Mouse (Mus musculus) gastrocnemius, postnatal 4 days (tissue): ENCODE measurements around the gene Lix1l. TPM values are rescaled to one million over a fixed set of nuclear protein-coding genes. Genes with fewer than 3 reads are reported as not detected.
A peak's percentile ranks its signal among the peaks of the same experiment; 100 is the strongest.
"Not testable (repeated sequence)": the region's sequence is repeated elsewhere in the genome, so short reads cannot be mapped to it uniquely, and the experiment has no call there.

Experiments used
- DNase-seq, 2 experiments: peaks; one replicate each; pipeline ENCODE4 v3.0.0; 2021 to 2022; ENCODE audit warnings: low spot score in 2 of 2, mixed read lengths in 2 of 2
- total RNA-seq, 2 experiments: library from RNA; stranded (reverse); gene quantifications; 2 replicates each; pipeline ENCODE4 v1.2.3; 2021

Gene Lix1l
- total RNA-seq, 2 experiments from 2014 or later = 41.8 to 42.9 TPM

DNA sequence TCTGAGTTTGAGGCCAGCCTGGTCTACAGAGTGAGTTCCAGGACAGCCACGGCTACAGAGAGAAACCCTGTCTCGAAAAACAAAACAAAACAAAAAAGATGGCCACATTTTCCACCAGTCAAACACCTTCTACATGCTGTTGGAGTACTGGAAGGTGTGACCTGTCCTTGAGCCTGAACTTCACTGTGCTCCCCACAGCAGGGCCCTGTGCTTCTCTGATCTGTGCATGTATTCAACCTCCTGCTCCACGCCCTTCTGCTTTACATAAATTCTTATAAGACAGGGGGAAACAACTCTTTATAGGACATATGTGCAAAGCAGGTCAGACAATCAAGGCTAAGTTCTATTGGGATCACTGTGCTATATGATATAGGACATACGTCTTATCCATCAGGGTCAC, 22.3 kb downstream of the Lix1l start:
- no peak for DNase-seq

DNA sequence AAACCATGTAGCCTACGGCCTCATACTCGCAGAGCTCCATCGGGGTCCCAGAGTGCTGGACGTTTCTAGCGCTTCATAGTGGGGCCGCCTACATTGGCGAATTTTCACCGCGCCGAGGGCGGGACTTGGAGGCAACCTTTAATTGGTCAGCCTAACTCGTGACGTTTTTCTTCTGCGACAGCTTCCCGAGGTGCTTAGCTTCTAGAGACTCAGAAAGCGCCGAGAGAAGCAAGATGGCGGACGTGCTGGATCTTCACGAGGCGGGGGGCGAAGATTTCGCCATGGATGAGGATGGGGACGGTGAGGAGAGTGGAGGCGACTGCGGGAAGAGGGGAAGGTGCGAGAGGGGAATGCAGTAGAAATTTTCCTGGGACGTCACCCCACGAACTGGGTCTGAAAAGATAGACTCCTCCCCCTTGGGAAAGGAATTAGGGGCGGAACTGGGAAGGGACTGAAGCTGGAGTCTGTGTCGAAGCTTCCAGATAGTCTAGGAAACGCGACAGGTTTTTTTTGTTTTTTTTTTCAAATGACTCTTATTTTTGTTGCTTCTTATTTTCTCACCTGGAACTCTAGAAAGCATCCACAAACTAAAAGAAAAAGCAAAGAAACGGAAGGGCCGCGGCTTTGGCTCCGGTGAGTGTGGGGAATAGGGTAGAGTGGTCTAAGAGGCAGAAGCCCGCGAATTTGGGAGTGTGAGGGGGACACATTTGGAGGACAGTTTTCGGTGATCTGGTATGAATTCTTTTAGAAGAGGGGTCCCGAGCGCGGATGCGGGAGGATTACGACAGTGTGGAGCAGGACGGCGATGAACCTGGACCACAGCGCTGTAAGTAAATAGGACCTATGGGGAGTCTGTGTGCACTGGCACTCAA, 29.0 kb downstream of the Lix1l start, which contains the start of gene Rbm8a:
Rbm8a (plus strand) TSS at position 205 of the 872 bp plus-strand sequence.
- DNase-seq = peak; percentile 88 to 96

DNA sequence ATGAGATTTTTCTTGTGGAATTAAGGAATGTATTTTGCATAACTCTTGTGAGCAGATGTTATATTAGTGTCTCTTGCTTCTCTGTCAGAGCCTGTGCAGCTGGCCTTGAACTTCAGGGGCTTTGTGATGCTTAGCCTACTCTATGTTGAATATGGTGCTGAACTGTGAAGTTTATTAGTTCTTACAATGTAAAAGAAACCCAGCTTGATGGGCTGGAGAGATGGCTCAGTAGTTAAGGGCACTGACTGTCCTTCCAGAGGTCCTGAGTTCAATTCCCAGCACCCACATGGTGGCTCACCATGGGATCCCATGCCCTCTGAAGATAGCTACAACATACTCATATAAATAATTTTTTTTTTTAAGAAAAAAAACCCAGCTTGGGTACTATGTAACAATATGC, 31.1 kb downstream of the Lix1l start:
- no peak for DNase-seq

DNA sequence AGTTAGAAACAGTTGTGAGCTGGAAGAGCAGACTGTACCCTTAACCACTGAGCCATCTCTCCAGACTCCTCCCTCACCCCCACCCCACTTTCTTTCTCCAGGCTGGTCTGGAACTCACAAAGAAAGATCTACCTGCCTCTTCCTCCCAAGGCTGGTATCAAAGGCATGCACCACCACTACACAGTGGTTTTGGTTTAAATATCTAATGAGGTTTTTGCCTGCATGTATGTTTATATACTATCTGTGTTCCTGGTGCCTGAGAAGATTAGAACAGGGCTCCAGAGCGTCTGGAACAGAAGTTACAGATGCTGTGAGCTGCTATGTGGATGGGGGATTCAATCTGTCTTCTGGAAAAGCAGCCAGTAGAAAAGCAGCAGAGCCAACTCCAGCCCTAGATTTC, 33.1 kb downstream of the Lix1l start:
- DNase-seq = no peak

DNA sequence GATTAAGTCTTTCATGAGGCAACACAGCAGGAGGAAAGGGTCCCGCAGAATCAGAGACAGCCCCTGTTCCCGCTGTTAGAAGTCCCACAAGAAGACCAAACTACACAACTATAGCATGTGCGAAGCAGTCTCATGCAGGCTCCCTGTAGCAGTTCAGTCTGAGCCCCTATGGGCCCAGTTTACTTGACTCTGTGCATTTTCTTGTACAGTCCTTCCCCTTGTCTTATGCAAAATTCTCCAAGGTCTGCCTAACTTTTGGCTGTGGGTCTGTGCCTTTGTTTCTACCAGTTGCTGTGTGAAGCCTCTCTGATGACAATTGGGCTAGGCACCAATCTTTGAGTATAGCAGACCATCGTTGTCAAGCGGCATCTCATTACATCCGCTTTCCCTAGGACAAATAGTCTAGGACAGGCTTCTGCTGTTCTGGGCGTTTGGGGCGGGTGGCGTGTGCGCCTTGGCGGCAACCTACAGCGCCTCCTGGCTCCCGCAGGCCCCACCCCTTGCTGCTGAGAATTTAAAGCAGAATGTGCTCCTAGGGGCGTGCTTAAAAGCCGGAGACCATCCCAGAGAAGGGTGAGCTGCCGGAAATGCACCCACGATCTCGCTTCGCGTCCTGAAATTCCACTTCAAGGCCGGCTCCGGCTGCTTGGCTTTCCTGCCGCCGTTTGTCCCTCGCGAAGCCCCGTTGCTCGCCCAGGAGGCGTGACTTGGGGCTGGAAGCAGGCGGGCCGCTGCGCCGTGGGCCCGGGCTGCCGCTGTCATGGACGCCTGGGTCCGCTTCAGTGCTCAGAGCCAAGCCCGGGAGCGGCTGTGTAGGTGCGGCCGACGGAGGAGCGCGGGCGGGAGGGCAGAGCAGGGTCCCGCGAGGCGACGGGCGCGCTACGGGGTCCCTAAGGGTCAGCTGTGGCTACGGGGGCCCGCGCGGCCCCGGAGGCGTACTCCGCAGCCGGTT, 34.3 kb downstream of the Lix1l start, which contains the start of the genes Pex11b and Gm42957:
Pex11b (plus strand) TSS at position 449 of the 952 bp plus-strand sequence.
Gm42957 (plus strand) TSS at position 547 of the 952 bp plus-strand sequence.
- peak; percentile 82 to 90 for DNase-seq

DNA sequence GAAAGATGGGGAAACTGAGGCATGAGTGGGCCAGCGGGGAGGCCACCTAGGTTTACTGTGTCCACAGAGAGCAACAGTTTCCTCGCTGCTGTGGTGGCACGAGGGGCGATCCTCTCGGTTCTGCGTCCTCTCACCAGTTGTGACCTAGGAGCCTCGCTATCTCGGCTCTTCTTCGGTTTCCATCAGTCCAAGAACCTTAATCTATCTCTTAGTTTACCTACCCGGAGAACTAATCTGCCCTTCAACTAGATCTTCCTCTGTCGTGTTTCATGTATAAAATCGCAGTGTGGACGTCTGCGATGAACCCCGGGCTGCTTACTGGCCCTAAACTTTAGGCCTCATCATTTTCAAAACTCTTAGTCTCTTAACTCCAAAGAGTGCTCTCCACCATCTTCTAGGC, 35.0 kb downstream of the Lix1l start:
- no peak for DNase-seq

DNA sequence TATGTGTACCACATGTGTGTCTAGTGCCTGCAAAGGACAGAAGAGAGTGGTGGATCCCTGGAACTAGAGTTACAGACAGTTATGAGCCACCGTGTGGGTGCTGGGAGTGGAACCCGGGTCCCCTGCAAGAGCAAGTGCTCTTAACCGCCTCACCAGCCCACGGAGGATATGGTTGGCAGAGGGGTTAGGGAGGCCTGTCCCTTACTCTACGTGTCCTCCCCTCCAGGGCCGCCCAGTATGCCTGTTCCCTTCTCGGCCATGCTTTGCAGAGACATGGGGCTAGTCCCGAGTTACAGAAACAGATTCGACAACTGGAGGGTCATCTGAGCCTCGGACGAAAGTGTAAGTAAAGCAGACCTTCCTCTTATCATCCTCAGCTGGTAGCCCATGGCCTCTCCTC, 35.5 kb downstream of the Lix1l start:
- no peak for DNase-seq

DNA sequence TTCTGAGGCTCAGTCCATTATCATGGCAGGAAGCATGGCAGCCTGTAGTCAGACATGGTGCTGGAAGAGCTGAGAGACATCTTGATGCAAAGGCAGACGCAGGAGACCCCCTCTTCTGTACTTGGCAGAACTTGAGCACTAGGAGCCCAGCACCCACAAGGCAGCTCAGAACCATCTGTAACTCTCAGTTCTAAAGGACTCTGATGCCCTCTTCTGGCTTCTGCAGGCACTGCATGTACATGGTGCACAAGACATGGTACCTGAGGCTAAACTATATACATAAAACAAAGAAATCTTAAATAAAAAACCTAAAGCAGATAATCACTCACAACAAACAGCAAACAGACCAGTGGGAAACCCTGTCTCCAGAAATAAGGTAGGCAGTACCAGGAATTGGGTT, 38.3 kb downstream of the Lix1l start:
- peak in 1 of 2 experiments; percentile 48 for DNase-seq

DNA sequence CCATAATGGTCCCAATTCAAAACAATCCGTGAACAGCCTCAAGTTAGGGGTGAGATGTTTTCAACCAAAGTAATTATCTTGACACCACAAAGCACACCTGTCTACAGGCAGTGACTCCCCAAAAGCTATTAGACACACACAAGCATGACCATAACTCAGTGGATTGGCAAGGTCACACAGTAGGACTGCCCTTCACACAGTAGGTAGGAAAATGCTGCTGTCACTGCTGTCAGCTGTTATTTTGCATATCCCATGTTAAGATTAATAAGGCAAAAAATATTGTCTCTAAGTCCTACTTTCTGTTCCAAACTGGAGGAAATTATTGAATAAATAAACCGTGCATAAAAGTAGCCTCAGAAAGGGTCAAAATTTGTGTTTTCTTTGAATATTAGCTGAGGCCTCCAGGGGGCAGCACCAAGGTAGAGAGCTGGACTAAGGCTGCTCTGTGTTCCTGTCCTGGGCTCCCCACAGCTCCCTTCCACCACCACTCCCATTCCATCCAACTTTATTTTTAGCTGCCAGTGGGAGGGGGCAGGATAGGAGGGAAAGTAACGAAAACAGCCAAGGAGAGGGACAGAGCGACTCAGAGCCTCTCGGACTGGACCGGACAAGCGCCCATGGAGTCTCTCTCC, 44.2 kb downstream of the Lix1l start, which contains the start of gene Itga10:
Itga10 (plus strand) TSS at position 567 of the 632 bp plus-strand sequence.
- peak in 1 of 2 experiments; percentile 59 for DNase-seq

DNA sequence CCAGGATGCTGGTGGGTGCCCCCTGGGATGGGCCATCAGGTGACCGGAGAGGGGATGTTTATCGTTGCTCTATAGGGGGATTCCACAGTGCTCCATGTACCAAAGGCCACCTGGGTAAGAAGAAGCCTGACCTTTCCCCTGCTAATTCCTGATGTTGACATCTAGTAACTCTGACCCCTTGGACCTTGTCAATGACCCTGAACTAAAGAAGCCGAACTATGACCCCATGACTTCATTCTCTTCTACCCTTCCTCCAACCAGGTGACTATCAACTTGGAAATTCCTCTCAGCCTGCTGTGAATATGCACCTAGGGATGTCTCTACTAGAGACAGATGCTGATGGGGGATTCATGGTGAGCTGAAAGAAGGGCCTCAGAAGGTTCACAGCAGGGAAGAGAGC, 46.4 kb downstream of the Lix1l start:
- no peak for DNase-seq

DNA sequence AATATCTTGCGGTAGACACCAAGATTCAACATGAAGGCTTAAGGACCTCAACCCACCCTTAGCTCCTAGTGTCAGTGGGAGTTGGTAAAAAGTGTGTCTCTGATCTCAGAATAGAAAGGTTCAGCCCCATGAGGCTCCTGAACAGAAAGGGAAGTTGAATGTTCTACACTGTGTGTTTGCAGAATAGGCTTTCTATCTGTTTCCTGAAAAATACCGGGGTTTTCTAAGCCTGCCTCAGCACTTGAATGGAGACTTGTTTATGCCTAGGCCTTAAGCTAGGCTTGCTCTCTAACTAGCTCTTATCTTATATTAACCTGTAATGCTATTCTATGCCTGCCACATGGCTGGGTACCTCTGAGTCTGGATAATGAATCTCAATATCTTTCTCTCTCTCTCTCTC, 60.0 kb downstream of the Lix1l start:
- DNase-seq = no peak

DNA sequence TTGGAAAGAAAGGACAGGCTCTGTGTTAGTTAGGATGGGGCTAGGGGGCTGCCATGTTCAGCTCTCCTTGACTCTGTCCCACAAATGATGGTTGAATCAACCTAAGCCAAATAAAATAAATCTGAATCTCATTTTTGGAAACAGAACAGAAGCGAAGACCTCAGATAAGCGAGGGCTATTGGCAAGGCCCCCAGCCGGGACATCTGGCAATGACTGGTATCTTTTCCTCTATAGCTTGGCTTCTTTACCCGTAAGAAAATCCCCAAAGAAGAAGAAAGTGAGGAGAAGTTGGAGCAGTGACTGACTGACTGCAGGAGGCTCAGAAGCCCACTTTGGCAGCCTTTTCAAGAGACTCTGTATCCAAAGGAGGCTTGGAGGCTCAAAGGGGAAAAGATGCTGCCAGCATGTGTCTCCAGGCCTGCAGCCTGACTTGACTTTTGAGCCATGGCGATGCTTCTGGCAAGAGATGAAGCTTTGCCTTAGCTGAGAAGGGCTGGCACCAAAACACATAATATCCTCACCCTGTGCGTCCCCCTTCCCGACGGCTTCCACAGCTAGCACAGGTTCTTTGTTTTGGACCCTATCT, 61.9 kb downstream of the Lix1l start:
- no peak for DNase-seq

DNA sequence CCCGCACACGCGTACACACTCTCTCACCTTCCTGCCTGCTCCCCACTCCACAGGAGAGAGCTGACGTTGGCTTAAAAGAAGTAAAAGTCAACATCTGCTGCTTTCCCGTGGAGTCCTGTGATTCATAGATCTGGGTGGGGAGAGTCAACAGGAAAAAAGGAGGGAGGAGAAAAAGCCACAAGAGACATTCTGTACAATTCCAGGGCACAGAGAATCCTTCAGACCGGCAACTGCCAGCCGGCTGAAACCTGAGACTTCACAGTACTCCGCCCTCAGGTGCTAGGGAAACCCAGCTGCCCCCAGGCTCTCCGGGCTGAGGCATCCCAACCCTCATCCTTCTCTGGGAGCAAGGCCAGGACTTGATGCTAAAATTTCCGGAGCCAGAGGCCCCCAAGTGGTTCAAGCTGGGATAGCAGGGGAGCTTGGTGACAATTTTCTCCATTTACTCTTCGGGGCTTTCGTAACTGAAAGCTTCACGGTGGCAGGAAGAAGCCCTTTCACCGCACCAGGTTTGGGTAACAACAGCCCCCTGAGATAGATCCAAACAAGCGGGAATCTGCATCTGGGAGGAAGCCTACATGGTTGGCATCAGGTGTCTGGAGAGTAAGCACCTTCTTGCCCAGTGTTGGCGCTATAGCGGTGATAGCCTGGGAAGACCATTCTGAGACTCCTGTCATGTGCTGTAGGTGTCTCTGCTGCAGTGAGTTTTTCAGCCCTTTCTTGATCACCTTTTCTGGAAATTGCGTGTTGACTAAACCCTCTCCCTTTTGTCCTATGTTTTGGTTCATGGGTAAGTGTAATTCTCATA, 62.7 kb downstream of the Lix1l start:
- peak; percentile 61 to 85 for DNase-seq

DNA sequence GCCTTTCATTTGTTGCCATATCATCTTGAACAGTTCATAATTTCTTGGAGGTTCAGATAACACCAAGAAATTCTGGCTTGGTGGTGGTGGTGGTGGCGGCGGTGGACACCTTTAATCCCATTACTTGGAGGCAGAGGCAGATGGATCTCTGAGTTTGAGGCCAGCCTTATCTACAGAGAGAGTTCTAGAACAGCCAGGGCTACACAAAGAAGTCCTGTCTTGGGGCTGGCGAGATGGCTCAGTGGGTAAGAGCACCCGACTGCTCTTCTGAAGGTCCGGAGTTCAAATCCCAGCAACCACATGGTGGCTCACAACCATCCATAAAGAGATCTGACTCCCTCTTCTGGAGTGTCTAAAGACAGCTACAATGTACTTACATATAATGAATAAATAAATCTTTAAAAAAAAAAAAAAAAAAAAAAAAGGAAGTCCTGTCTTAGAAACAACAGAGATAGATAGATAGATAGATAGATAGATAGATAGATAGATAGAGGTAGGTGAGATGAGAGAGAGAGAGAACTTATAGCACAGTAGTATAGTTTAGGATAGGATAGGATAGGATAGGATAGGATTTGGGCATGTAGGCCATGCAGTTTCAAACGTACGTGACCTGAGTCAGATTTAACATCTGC, 64.9 kb downstream of the Lix1l start:
- DNase-seq = not testable (repeated sequence)

DNA sequence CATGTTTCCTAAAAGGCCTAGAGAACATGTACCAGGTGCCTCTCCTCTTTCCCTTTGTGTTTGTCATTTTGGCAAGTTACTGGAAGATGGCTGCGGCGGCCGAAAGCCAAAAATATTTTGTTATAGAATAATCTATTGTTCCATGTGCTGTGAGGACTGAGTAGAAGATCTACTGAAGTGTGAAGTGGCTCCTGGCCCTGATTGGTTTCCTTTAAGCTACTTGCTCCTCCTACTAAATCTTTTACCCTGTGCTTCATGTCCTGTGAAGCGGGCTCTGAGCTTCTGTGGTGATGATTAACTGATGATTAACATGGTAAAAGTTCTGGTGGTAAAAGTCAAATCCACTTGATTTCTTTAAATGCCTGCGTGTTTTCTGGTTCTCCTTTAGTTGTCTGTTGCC, 66.0 kb downstream of the Lix1l start:
- no peak for DNase-seq

DNA sequence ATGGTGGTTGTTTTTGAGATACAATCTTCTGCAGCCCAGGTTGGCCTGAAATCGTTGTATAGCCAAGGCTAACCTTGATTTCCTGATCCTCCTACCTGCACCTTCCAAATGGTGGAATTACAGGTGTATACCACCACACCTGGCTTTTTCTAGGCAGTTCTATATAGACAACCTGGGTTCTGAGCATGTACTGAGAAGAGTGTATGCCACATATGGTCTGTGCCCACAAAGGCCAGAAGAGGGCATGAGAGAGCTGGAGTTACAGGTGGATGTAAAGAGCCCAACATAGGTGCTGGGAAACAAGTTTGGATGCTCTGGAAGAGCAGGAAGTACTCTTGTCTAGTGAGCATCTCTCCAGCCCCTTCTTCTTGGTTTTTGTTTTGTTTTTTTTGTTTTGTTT, 66.4 kb downstream of the Lix1l start:
- DNase-seq = no peak

DNA sequence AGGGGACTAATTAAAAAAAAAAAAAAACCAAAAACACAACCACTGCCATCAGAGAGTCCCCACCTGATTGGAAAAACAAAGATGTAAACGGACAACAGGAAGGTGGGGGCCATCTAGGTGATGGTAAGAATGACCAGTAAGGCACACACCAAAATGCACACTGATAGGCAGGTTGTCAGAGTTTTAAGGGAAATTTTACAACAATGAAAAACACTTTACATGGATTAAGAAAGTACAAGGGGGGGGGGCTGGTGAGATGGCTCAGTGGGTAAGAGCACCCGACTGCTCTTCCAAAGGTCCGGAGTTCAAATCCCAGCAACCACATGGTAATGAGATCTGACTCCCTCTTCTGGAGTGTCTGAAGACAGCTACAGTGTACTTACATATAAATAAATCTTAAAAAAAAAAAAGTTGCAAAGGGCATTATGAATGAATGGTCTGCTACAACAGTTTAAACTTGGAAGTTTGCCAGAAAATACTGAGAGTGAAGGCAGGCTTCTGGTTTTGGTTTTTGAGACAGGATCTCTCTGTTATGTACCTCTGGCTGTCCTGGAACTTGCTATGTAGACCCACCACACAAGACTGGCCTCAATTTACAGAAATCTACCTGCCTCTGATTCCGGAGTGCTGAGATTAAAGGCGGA, 67.6 kb downstream of the Lix1l start:
- no peak for DNase-seq

DNA sequence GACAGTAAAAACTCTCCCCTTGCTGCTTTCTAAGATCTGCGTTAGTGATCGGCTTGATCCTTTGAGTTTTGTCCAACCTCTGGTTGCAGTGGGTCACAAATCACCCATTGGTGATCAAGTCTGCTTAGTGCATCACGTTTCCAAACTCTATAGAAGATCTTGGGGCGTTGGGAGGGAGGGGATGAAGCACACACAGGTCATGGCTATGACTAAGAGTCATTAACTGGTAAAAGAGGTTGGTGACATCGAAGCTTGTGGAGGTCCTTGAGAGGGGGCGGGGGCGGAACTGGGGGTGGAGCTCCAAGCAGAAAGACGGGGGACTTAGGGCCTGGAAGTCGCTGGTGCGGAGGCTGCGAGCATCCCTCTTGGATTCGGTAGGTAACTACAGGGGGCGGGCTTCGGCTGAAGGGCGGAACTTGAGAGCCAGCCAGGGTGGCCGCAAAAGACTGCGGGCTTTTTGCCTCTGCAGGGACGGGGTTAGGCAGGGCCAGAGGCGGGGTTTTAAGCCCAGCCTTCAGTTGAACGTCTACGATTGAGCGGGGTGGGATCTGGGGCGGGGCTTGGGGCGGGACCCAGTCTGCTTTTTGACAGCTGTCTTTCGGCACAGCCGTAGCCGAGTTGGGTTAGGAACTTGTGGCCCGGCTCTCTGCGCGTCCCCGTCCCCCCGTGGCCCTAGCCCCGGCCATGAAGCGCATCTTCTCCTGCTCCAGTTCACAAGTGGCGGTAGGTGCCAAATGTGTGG, 68.9 kb downstream of the Lix1l start, which contains the start of gene Ankrd35:
Ankrd35 (plus strand) TSS at position 405 of the 742 bp plus-strand sequence.
- peak; percentile 58 to 79 for DNase-seq
